Mouse (Mus musculus): ENCODE measurements at regions not wholly inside any gene's neighbourhood (a gene's known extent, or its start where the extent isn't known, plus 50 kb on each side); places are given as distances from the start of the nearest gene placed in this dataset.

- TF ChIP-seq CTCF (conservative IDR thresholded peaks at IDR 0.05; ENCODE audit: insufficient read depth, insufficient read length, low read depth, low read length) (no peak), POLR2A (IDR thresholded peaks at IDR 0.05; ENCODE audit: low read depth, low read length) (no peak)
Observed at GRCm38 (mm10) chr12:92109615-92110014, 260.7 kb upstream of the Sel1l start.
